Mouse (Mus musculus) intestine, postnatal 0 days (tissue): ENCODE results near the gene Swap70. TPM values are rescaled to one million over a fixed set of nuclear protein-coding genes. Genes with fewer than 3 reads are reported as not detected.
A peak's percentile ranks its signal among the peaks of the same experiment; 100 is the strongest.

Experiments
- ATAC-seq: fragments of 200-750 bp; cut with Nextera tagmentation; 2 replicates; pipeline ENCODE4 v1.8.0; 2017; ENCODE audit warnings: mild to moderate bottlenecking, moderate TSS enrichment, moderate library complexity
- H3K27ac ChIP-seq: fragments of 300-500 bp; sonication (generic); 2 replicates; pipeline ENCODE4 v1.5.1; 2014; ENCODE audit warnings: mild to moderate bottlenecking, low read depth, low read length, moderate library complexity
- H3K27me3 ChIP-seq: fragments of 300-500 bp; sonication (generic); replicated peaks from 2 replicates; pipeline ENCODE4 v1.6.1; 2014; ENCODE audit warnings: low read length, mixed read lengths; ENCODE audit not compliant: control insufficient read depth, insufficient read depth
- H3K36me3 ChIP-seq: fragments of 300-500 bp; sonication (generic); 2 replicates; pipeline ENCODE4 v1.6.1; 2014; ENCODE audit warnings: mild to moderate bottlenecking, moderate library complexity; ENCODE audit not compliant: control insufficient read depth, insufficient read depth
- H3K4me1 ChIP-seq: fragments of 300-500 bp; sonication (generic); replicated peaks from 2 replicates; pipeline ENCODE4 v1.6.1; 2014; ENCODE audit warnings: antibody characterized with exemption, low read length, mixed read lengths; ENCODE audit not compliant: control insufficient read depth, insufficient read depth
- H3K4me2 ChIP-seq: fragments of 300-500 bp; sonication (generic); replicated peaks from 2 replicates; pipeline ENCODE4 v1.6.1; 2014; ENCODE audit warnings: low read depth, mild to moderate bottlenecking, moderate library complexity
- H3K4me3 ChIP-seq: fragments of 300-500 bp; sonication (generic); 2 replicates; pipeline ENCODE4 v1.5.1; 2014; ENCODE audit warnings: low read depth, low read length
- H3K9ac ChIP-seq: fragments of 300-500 bp; sonication (generic); 2 replicates; pipeline ENCODE4 v1.6.1; 2014; ENCODE audit warnings: mild to moderate bottlenecking, low read depth, low read length
- H3K9me3 ChIP-seq: fragments of 300-500 bp; sonication (generic); 2 replicates; pipeline ENCODE4 v1.6.1; 2016; ENCODE audit warnings: mixed run types; ENCODE audit not compliant: control insufficient read depth
- CTCF ChIP-seq: sonication (generic); IDR thresholded peaks from 2 replicates; pipeline ENCODE4 v1.5.1; 2016; ENCODE audit warnings: low read depth, mild to moderate bottlenecking, control low read depth, antibody characterized with exemption, moderate library complexity
- WGBS: fragments of 180-500 bp; shearing (Covaris S2); extraction: QIAGEN DNeasy Blood & Tissue Kit; methylation state at CpG from one replicate; pipeline ENCODE4 v1.1.7; 2014; 5-methylcytosine and 5-hydroxymethylcytosine counted together
- polyA plus RNA-seq: library from polyadenylated mRNA; unstranded; fragments of >200 nt; fragmentation: Nextera tagmentation; extraction: Ambion mirVana; gene quantifications from 2 replicates; pipeline ENCODE4 v1.2.1, GENCODE M21; 2015

Gene Swap70
- polyA plus RNA-seq = 11.1 and 12.9 TPM in 2 replicates

- ATAC-seq = peak; percentile 98
These were observed at the start of gene Swap70 for GRCm38 (mm10) chr7:110221586-110222481. Gene Swap70 (plus strand): TSS chr7:110221711.

GRCm38 (mm10) chr7:110179208-110179607 is 42.3 kb upstream of the Swap70 start:
- TF ChIP-seq CTCF = no peak
- Histone ChIP-seq H3K9me3 (no peaks in the 10 kb centered on the region), H3K4me2 (no peak overlapping the region), H3K4me3 (no peak overlapping the region), H3K4me1 (no peaks in the 10 kb centered on the region), H3K9ac (no peak overlapping the region), H3K27ac (no peak overlapping the region), H3K27me3 (no peaks in the 10 kb centered on the region), H3K36me3 (no peaks in the 10 kb centered on the region)
- no peak for ATAC-seq
- WGBS = 87% methylated on average over 7 of the region's 7 CpGs

More at GRCm38 (mm10) chr7:110221586-110222481, at the start of gene Swap70:
- H3K27ac ChIP-seq = peak within 1 kb of the TSS; percentile 87
- TF ChIP-seq CTCF = peak; percentile 75
- under 1% methylated on average over 73 of the region's 73 CpGs for WGBS
- H3K4me3 ChIP-seq = peak within 1 kb of the TSS; percentile 96
- H3K9me3 ChIP-seq = no peaks in the 10 kb centered on the region
- peak within 1 kb of the TSS; percentile 83 for H3K4me2 ChIP-seq
- H3K36me3 ChIP-seq = peaks cover 9% of the 10 kb centered on the region; the same call in 1 of the 2 replicates
- 0 out of 2 replicates have a peak, but pooled peaks cover 3% of the 10 kb centered on the region for H3K4me1 ChIP-seq
- no peaks in the 10 kb centered on the region for H3K27me3 ChIP-seq
- peak within 1 kb of the TSS; percentile 85 for H3K9ac ChIP-seq

GRCm38 (mm10) chr7:110180613-110181012 is 40.9 kb upstream of the Swap70 start:
- Histone ChIP-seq H3K4me3 (no peak overlapping the region), H3K27ac (no peak overlapping the region), H3K4me2 (no peak overlapping the region), H3K36me3 (no peaks in the 10 kb centered on the region), H3K9me3 (no peaks in the 10 kb centered on the region), H3K9ac (no peak overlapping the region), H3K27me3 (no peaks in the 10 kb centered on the region), H3K4me1 (no peaks in the 10 kb centered on the region)
- no peak for ATAC-seq
- TF ChIP-seq CTCF = no peak

GRCm38 (mm10) chr7:110181446-110181845 is 40.1 kb upstream of the Swap70 start:
- no peak for TF ChIP-seq CTCF
- Histone ChIP-seq H3K9me3 (no peaks in the 10 kb centered on the region), H3K27ac (no peak overlapping the region), H3K4me2 (no peak overlapping the region), H3K4me3 (no peak overlapping the region), H3K4me1 (no peaks in the 10 kb centered on the region), H3K27me3 (no peaks in the 10 kb centered on the region), H3K9ac (no peak overlapping the region), H3K36me3 (no peaks in the 10 kb centered on the region)
- WGBS = 67% methylated on average over 8 of the region's 8 CpGs
- no peak for ATAC-seq

- Histone ChIP-seq H3K27me3 (no peaks in the 10 kb centered on the region), H3K4me1 (no peaks in the 10 kb centered on the region), H3K4me2 (no peak overlapping the region), H3K27ac (no peak overlapping the region), H3K36me3 (no peaks in the 10 kb centered on the region), H3K9ac (no peak overlapping the region), H3K4me3 (no peak overlapping the region), H3K9me3 (no peaks in the 10 kb centered on the region)
- ATAC-seq = no peak
- TF ChIP-seq CTCF = no peak
- WGBS = 86% methylated on average over 3 of the region's 3 CpGs
These were observed 36.9 kb upstream of the Swap70 start for GRCm38 (mm10) chr7:110184608-110185007.

- no peak overlapping the region for H3K4me3 ChIP-seq
- H3K4me2 ChIP-seq = no peak overlapping the region
- no peak for TF ChIP-seq CTCF
- H3K27ac ChIP-seq = peak overlapping the region; percentile 46; the same call in 1 of the 2 replicates
- no peaks in the 10 kb centered on the region for H3K36me3 ChIP-seq
- H3K9me3 ChIP-seq = no peaks in the 10 kb centered on the region
- 16% methylated on average over 7 of the region's 7 CpGs for WGBS
- H3K9ac ChIP-seq = no peak overlapping the region
- no peaks in the 10 kb centered on the region; the same call in 1 of the 2 replicates for H3K4me1 ChIP-seq
- ATAC-seq = peak; percentile 41; the same call in 1 of the 2 replicates
- no peaks in the 10 kb centered on the region for H3K27me3 ChIP-seq
These were observed 31.6 kb upstream of the Swap70 start for GRCm38 (mm10) chr7:110189951-110190350.
